Mouse (Mus musculus): Measurements from ENCODE around the gene Ppm1h.

GRCm38 (mm10) chr10:122931851-122932550, 253.4 kb downstream of the Ppm1h start:
- no peak for TF ChIP-seq EP300 (IDR thresholded peaks at IDR 0.05)
- no peak for TF ChIP-seq CTCF (IDR thresholded peaks at IDR 0.05)

Measured in lung, postnatal 0 days (tissue).